Mouse (Mus musculus) thymus, adult 2 months (tissue): ENCODE data around the gene Hrnr.

Experiments used
- CTCF ChIP-seq: fragments of 200-500 bp; IDR thresholded peaks from 2 replicates; pipeline ENCODE4 v1.5.1; 2012; ENCODE audit warnings: mild to moderate bottlenecking, control low read depth, low read length, moderate library complexity, borderline replicate concordance; ENCODE audit not compliant: control insufficient read depth, poor library complexity, insufficient read depth; ENCODE audit errors: extremely low read depth
- POLR2A ChIP-seq: fragments of 200-500 bp; IDR thresholded peaks from 2 replicates; pipeline ENCODE4 v1.6.1; 2012; ENCODE audit warnings: mild to moderate bottlenecking, low read length, control low read depth, moderate library complexity; ENCODE audit not compliant: control insufficient read depth, poor library complexity, insufficient read depth; ENCODE audit errors: extremely low read depth

DNA sequence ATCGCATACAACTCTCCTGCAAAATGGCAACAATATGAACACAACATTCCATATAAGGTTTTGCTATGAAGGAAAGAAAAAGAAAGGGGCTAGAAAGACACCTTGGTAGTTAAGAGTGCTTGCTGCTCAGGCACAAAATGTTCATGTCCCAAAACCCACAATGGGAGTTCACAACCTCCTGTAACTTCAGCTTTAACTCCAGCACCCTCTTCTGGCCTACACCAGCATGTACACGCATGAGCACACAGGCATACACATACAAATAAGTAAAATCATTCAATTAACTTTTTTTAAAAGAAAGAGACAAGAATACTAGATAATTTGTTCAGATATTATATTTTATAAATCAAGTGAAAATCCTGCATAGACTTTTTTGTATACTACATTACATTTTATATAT lies 13.4 kb upstream of the Hrnr start:
- TF ChIP-seq CTCF = no peak
- no peak for TF ChIP-seq POLR2A
